Mouse (Mus musculus) gastrocnemius, postnatal 14 days (tissue): ENCODE measurements at regions not wholly inside any gene's neighbourhood (a gene's known extent, or its start where the extent isn't known, plus 50 kb on each side); places are given as distances from the start of the nearest gene placed in this dataset.

Experiments
- DNase-seq: peaks from one replicate; pipeline ENCODE4 v3.0.0; 2021; ENCODE audit warnings: mixed read lengths
- intact Hi-C: fragments of 180-260 bp; cut with DNase I; formaldehyde crosslinking; loops from one replicate; pipeline ENCODE4 v1.15.1; 2025; ENCODE audit warnings: low total_unique reads

- DNase-seq, result no peak
- intact Hi-C loops, result no loop called here
Observed at GRCm38 (mm10) chr7:136445091-136445490, 449.3 kb upstream of the Mgmt start.

- intact Hi-C loops, result no loop called here
- no peak for DNase-seq
Observed at GRCm38 (mm10) chr7:136449286-136449685, 445.1 kb upstream of the Mgmt start.

GRCm38 (mm10) chr7:136451672-136452361 is 442.6 kb upstream of the Mgmt start:
- no peak for DNase-seq
- intact Hi-C loops, result no loop called here

- DNase-seq, result no peak
Observed at GRCm38 (mm10) chr7:136452561-136452960, 441.9 kb upstream of the Mgmt start.

GRCm38 (mm10) chr7:136457171-136457570 is 437.2 kb upstream of the Mgmt start:
- no peak for DNase-seq
- intact Hi-C loops, result no loop called here

More at GRCm38 (mm10) chr7:136452561-136452960, 441.9 kb upstream of the Mgmt start:
- intact Hi-C loops, result no loop called here

- no peak for DNase-seq
- intact Hi-C loops, result no loop called here
Observed at GRCm38 (mm10) chr7:136457867-136458448, 436.5 kb upstream of the Mgmt start.

- intact Hi-C loops, result no loop called here
- no peak for DNase-seq
Observed at GRCm38 (mm10) chr7:136477135-136477534, 417.3 kb upstream of the Mgmt start.

GRCm38 (mm10) chr7:136480641-136481202 is 413.7 kb upstream of the Mgmt start:
- DNase-seq, result peak; percentile 39
- intact Hi-C loops, result no loop called here

- intact Hi-C loops, result no loop called here
- DNase-seq, result no peak
Observed at GRCm38 (mm10) chr7:136483237-136483636, 411.2 kb upstream of the Mgmt start.

- no peak for DNase-seq
- intact Hi-C loops, result no loop called here
Observed at GRCm38 (mm10) chr7:136487556-136487955, 406.9 kb upstream of the Mgmt start.

GRCm38 (mm10) chr7:136494862-136495261 is 399.6 kb upstream of the Mgmt start:
- no peak for DNase-seq
- intact Hi-C loops, result loop anchor here (5.0 kb wide), 1 partner anchor 827 kb away; no protein-coding TSS in a partner anchor

- intact Hi-C loops, result no loop called here
- DNase-seq, result no peak
Observed at GRCm38 (mm10) chr7:136496335-136497242, 397.8 kb upstream of the Mgmt start.

GRCm38 (mm10) chr7:136500059-136500458 is 394.4 kb upstream of the Mgmt start:
- no peak for DNase-seq
- intact Hi-C loops, result no loop called here

- intact Hi-C loops, result no loop called here
- no peak for DNase-seq
Observed at GRCm38 (mm10) chr7:136501094-136501493, 393.3 kb upstream of the Mgmt start.

- intact Hi-C loops, result no loop called here
Observed at GRCm38 (mm10) chr7:136501855-136502847, 392.3 kb upstream of the Mgmt start.

GRCm38 (mm10) chr7:136511389-136511788 is 383.0 kb upstream of the Mgmt start:
- DNase-seq, result no peak
- intact Hi-C loops, result no loop called here

More at GRCm38 (mm10) chr7:136501855-136502847, 392.3 kb upstream of the Mgmt start:
- DNase-seq, result peak; percentile 20

- no peak for DNase-seq
- intact Hi-C loops, result no loop called here
Observed at GRCm38 (mm10) chr7:136515376-136515775, 379.0 kb upstream of the Mgmt start.

- intact Hi-C loops, result no loop called here
- DNase-seq, result no peak
Observed at GRCm38 (mm10) chr7:136525821-136526220, 368.6 kb upstream of the Mgmt start.
